Mouse (Mus musculus): ENCODE measurements around the gene Radil.
A peak's percentile ranks its signal among the peaks of the same experiment; 100 is the strongest.

Radil gene

DNA sequence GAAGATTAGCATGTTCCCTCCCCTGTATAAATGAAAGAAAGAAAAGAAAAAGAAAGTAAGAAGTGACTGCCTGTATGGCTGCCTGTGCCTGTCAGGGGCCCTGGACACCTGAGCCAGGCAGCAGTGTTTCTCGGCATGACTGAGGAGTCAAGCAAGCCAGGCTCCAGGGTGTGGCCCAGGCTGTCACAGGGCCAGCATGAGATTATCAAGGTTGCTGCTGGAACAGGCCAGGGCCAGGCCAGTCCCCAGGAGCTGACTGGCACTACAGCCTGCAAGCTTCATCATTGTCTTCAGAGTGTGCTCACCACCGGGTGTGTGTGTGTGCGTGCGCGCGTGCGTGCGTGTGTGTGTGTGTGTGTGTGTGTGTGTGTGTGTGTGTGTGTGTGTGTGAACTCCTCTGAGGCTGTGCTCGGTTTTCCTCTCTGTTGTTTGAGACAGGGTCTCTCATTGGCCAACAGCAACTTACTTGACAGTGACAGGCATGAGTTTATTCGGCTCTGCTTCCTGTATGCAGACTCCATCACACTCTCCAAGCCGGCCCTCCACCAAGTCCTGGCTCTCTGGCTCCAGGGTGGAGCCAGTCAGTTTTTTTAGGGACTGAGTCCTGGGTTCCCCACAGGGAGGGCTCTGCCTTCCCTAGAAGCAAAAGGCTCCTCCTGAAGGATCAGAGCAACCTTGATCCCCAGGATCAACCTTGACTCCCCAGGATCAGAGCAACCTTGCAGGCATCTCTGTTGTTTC is 105.9 kb downstream of the Radil start:
- no peak for DNase-seq (ENCODE audit: low spot score)

DNA sequence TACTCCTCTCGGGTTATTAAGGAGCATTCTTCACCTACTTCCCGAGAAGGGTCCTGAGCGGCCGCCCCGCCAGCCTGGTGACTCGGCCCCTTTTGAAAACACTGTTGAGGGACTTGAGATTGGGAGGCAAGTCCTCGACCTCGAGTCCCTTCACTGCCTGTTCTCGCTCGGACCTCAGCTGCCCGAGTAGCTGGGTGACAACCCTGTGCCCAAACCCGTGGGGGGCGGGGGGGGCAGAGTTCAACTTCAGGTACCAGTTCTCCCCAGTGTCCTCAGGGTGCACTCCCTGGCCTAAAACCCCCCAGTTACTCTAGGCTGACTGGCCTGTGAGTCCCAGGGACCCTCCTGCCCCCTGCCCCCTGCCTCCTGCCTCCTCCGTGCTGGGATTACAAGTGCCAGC is 106.9 kb downstream of the Radil start:
- no peak for DNase-seq (ENCODE audit: low spot score)

DNA sequence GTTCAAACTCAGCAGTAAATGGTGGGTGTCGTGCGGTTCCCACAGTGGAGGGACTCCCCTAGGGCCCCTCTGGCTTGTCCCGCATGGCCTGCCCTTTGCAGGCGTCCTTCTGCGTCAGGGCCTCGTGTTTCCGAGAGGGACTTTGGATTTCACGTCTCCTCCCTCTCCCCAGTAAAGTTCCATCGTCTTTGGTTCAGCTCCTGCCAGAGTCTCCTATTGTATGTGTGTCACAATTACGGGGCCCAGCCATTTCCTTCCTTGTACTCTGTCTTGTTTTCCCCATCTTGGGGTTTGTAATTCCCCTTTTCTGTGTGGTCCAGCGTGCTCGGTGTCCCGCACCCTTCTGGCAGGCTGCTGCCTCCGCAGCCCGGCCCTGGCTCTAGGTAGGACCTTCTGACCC is 107.4 kb downstream of the Radil start:
- no peak for DNase-seq (ENCODE audit: low spot score)

DNA sequence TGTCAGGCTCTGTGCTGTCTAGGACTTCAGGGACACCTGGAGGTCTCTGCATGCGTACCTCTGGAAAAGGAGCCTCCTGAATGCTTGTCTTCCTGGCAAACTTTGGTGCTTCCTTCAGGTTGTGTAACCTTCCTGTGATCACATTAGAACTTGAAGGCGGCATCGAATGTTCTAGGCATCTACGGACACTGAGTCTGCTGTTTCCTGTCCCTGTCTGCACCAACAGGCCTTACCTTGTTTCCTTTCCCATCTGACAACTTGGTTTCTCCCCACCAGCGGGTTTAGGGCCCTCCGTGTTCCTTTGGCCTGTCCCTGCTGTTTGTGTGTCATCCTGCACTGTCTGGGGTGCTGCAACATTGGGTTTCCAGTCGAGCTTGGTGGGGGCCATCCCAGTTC is 108.9 kb downstream of the Radil start:
- DNase-seq (ENCODE audit: low spot score) = no peak

DNA sequence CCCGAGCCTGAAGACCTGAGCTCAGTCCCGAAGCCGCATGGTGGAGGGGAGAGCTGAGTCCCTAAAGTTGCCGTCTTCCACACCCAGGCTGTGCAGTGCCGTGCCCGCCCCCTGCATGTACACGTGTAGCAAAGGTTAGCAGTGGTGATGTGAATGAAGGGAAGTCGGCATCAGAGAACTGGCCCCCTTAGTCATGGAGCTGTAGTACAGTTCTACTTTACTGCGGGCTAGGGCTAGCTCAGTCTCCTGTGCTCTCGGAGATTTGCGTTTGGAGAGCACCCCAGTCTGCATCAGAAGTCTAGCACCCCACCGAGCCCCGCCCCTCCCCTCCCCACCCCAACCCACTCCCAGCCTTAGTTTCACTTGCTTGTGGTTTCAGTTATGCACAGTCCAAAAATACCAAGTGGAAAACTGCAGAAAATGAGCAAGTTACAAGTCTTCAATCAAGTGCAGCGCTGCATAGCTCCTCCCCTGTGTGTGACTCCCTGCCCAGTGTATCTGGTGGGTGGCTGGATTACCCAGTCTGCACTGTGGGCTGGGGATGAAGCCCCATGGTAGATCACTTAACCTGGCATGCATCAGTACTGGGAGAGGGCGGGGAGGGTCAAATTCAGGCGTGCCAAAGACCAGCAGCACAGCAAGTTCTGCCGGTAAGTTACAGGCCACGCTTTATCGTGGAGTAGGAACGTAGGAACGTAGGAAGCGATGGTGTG is 109.4 kb downstream of the Radil start:
- DNase-seq (ENCODE audit: low spot score) = no peak

DNA sequence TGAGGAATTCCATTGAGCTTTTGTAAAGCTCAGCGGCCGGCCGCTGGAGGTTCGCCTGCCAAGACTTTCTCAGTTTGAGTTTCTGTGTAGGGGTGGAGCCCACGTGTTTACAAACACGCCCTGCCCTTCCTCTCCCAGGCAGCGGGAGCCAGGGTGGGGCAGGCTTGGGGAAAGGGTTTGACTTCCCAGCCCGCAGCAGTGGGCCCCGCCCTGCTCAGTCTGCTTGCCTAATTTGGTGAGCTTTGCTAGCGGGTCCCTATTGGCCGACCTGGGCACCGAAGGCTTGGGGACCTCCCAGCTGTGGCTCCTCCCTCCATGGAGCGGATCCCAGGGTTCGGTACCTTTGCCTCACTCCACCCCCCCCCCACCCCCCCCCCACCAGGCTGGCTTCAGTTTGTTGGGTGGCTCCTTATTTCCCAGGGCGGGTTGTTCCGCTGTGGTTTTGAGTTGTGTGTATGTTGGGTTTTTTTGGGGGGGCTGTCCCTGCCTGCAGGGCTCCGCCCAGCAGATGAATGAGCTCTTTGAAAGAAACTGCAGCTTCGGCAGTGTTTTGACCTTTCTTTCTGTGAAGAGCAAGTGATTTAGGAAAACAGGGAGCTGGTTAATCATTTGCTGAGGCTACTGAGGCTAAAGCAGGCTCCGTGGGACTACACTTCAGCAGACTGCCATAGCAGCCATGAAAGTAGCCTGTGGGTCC is 110.3 kb downstream of the Radil start:
- DNase-seq (ENCODE audit: low spot score) = peak; percentile 89

DNA sequence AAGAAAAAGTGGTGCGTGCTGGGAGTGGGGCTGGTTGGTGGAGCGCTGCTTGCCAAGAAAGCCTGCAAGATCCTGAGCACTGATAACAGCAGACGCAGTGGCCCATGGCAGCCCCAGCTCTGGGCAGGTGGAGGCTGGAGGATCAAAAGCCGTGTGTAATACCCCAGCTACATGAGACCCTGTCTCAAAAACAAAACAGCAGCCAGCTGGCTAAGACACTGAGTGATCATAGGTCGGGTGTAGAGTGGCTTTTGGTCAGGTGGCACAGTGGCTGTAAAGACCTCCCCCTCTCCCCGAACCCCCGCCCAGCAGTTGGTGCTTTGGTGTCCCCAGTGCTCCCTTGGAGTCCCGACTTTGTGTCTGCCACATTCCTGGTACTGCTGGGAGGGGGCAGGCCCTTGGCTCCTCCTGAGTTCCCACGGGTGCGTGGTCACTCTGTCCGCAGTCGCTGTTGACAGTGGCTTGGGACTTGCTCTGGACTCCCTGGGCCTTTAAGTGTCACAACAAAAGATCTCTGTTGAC is 110.9 kb downstream of the Radil start:
- peak; percentile 61 for DNase-seq (ENCODE audit: low spot score)

DNA sequence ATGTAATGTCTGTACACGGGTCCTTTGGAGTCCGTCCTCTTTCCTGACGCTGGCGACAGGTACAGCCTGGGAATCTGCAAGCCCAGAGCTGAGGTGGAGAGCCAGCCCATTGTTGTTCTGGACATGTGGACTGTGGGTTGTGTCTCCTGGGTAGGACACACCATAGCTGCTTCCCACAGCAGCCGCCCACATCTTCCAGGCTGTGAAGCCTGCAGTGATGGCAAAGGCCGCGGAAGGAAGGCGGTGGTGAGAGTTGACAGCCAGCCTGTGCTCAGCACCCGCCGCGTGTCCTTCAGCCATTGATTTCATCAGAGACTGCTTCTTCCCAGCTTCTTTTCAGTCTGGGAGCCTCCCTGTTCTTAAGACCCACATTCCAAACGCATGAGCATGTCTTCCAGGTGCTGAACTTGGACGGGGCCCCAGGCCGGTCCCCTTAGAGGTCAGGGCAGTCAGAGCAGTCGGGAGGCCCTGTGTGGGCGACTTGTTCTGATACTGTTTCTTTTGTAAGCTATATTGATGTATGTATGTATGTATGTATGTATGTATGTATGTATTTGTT is 112.4 kb downstream of the Radil start:
- no peak for DNase-seq (ENCODE audit: low spot score)

DNA sequence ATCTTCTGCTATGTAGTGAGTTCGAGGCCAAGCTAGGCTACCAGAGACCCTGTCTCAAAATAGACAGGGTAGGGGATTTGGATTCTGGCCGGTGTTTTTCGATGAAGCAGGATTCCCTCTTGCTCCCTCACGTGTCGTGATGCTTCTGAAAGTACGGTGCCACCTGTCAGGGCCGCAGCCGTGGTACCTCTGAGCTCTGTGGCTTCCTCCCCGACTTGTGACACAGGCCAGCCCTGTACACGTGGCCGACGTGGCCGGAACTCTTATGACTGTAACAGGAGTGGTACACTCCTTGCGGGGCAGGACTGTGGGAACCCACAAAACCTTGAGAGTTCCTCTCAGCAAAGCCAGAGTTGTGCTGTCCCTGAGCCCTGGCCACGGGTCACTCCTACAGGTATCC is 115.2 kb downstream of the Radil start:
- DNase-seq (ENCODE audit: low spot score) = no peak
